Comparison of ENCODE assay signal across 24 mouse cellular contexts in genomic region chr15:77746326-77746725, GRCm38 (mm10). TPM values are rescaled to one million over a fixed set of nuclear protein-coding genes. Genes with fewer than 3 reads are reported as not detected.
"Had no signal": no experiment of that assay in that cellular context is flagged by ENCODE, and none has a peak within 500 bp of the region (broad histone marks: within the 10 kb centered on the region; RNA-seq: fewer than 3 reads in every experiment).

No protein-coding gene starts in this region.

- H3K27ac ChIP-seq: lung, embryonic 15.5 days; midbrain, embryonic 10.5 days; midbrain, embryonic 13.5 days; midbrain, embryonic 15.5 days; neural tube, embryonic 13.5 days; neural tube, embryonic 15.5 days had no signal

- H3K4me1 ChIP-seq: lung, embryonic 15.5 days; midbrain, embryonic 13.5 days; midbrain, embryonic 15.5 days; neural tube, embryonic 13.5 days; neural tube, embryonic 15.5 days had no signal

- H3K9me3 ChIP-seq: lung, embryonic 15.5 days; midbrain, embryonic 10.5 days; midbrain, embryonic 13.5 days; midbrain, embryonic 15.5 days; neural tube, embryonic 13.5 days; neural tube, embryonic 15.5 days had no signal

- ATAC-seq: lung, postnatal 0 days; midbrain, embryonic 13.5 days; midbrain, embryonic 15.5 days had no signal

- H3K4me2 ChIP-seq: lung, embryonic 15.5 days; midbrain, embryonic 13.5 days; midbrain, embryonic 15.5 days; neural tube, embryonic 13.5 days; neural tube, embryonic 15.5 days had no signal

- H3K27me3 ChIP-seq: lung, embryonic 15.5 days; midbrain, embryonic 13.5 days; midbrain, embryonic 15.5 days; neural tube, embryonic 13.5 days; neural tube, embryonic 15.5 days had no signal

- H3K4me3 ChIP-seq: lung, embryonic 15.5 days; midbrain, embryonic 10.5 days; midbrain, embryonic 13.5 days; midbrain, embryonic 15.5 days; myocyte; neural tube, embryonic 13.5 days; neural tube, embryonic 15.5 days had no signal

- H3K9ac ChIP-seq: lung, embryonic 15.5 days; midbrain, embryonic 13.5 days; midbrain, embryonic 15.5 days; neural tube, embryonic 13.5 days; neural tube, embryonic 15.5 days had no signal

- H3K36me3 ChIP-seq: lung, embryonic 15.5 days; midbrain, embryonic 10.5 days; midbrain, embryonic 13.5 days; midbrain, embryonic 15.5 days; neural tube, embryonic 13.5 days; neural tube, embryonic 15.5 days had no signal

- DNase-seq: lung, adult 2 months; lung, postnatal 14 days; lung, postnatal 4 days; retina, postnatal 1 day; right cerebral cortex, adult 18-20 months; right cerebral cortex, postnatal 25 days; right cerebral cortex, postnatal 4 days; spleen, adult 18-20 months; thymus, adult 18-20 months; thymus, postnatal 14 days; thymus, postnatal 36 days had no signal

RNA-seq across cellular contexts. Expression of gene Apol8, which starts 10.5 kb away (rescaled TPM):
- polyA plus RNA-seq: lung, adult 2 months; lung, embryonic 15.5 days; neural tube, embryonic 13.5 days; thymus, postnatal 0 days had no signal

RNA-seq across cellular contexts. Expression of gene Apol9b, which starts 17.5 kb away (rescaled TPM):
- total RNA-seq: megakaryocyte, adult 5-6 weeks had no signal
- polyA plus RNA-seq: liver, embryonic 16.5 days; lung, embryonic 15.5 days; midbrain, embryonic 10.5 days; midbrain, embryonic 13.5 days; midbrain, embryonic 15.5 days; neural tube, embryonic 11.5 days; stomach, embryonic 14.5 days had no signal

RNA-seq across cellular contexts. Expression of gene Apol7e, which starts 47.7 kb away (rescaled TPM):
- polyA plus RNA-seq: liver, embryonic 16.5 days; lung, postnatal 0 days; midbrain, embryonic 10.5 days; midbrain, embryonic 13.5 days; midbrain, embryonic 15.5 days; myocyte; neural tube, embryonic 11.5 days; neural tube, embryonic 15.5 days had no signal
